Mouse (Mus musculus) cerebellum, postnatal 4 days (tissue): ENCODE measurements around the gene Jade2.

Experiments used
- DNase-seq, 2 experiments: peaks; one replicate each; pipeline ENCODE4 v3.0.0; 2022; ENCODE audit warnings: low spot score in 2 of 2, mixed read lengths in 1 of 2

The Jade2 gene

DNA sequence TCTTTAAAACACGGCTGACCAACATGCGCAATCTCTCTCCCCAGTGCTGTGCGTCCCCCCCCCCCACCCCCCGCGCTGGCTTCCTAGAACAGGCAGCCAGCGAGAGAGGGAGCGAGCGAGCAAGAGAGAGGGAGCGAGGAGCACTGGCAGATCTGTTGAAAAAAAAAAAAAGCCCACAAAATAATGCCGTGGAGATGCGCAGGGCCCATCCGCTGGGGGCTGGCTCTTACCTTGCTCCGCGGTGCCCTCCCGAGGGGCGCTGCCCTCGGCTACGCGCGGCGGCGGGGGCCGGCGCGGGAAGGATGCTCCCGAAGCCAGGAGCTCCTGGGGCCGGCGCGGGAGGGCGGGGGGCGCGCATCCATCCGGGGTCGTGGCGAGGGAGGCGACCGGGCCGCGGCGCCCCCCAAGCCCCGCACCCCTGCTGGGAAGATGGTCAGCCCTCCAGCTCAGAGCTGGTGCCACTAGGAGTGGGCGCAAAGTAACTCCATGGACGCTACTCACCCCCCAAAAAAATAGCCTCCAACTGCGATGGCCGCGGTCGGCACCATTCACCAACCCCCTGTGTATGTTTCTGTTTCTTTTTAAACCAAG is at the start of gene Jade2:
Gene Jade2, minus strand, starts transcription at position 573 of the 591 bp plus-strand sequence.
- DNase-seq = peak in 1 of 2 experiments; percentile 36

DNA sequence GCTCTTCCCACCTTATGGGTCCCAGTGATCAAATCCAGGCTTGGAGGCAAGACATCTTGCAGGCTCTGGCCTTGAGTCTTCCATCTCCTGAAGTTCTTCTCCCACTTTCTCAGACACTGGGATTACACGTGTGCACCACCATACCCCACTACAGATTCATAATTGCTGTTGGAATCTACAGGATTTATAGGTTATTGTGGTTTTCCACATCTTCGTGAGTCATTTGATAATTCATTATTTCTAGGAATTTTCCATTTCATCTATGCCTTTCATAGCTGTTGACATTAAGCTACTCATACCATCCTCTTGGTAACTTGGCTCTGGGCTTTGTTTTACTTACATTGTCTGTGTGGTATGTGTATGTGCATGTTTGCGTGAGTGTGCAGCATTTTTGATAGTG is 46.8 kb upstream of the Jade2 start:
- DNase-seq = no peak

DNA sequence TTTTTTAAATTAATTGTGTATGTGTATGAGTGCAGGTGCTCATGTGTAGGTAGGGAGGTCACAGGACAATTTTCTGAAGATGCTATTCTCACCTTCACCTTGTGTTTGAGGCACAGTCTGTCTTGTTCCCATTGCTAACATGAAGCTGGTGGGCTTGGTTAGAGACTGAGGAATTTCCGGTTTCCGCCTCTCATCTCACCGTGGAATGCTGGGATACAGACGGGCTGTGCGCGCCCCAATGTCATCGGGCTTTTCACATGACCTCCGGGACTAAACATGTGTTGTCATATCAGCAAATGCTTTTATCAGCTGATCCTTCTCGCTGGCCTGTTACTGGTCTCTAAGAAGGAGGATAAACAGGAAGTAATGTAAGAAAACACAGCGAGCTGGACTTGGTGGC is 42.2 kb upstream of the Jade2 start:
- no peak for DNase-seq

DNA sequence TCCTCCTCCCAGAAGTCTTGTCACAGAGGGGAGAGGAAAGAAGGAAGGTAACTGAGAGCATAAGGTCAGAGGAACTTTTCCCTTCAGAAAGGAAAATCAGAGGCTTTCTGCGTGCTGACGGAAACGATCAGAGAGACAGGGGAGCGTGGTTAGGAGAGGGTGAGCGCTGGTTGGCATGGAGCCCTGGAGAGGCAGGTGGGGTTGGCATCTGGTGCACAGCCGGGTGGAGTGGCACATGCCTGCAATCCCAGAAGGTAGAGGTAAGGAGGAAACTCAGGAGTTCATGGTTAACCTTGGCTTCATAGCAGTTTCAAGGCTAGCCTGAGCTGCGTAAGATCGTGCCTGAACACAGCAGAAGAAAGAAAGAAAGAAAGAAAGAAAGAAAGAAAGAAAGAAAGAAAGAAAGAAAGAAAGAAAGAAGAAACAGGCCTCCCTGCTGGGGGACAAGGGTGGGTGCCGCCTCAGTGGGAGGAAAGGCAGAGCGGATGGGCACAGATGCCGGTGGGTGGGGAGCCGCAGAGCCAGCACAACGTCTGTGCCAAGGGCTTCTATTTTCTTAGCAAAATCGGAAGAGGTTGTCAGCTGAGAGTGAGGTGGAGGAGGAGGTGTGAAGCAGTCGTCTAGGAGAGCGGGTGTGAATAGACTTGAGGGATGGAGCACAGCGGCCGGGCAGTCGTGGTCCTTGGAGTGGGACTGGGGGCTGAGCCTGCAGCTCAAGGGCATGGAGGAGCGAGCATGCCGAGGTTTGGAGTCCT is 41.0 kb upstream of the Jade2 start:
- DNase-seq = no peak

DNA sequence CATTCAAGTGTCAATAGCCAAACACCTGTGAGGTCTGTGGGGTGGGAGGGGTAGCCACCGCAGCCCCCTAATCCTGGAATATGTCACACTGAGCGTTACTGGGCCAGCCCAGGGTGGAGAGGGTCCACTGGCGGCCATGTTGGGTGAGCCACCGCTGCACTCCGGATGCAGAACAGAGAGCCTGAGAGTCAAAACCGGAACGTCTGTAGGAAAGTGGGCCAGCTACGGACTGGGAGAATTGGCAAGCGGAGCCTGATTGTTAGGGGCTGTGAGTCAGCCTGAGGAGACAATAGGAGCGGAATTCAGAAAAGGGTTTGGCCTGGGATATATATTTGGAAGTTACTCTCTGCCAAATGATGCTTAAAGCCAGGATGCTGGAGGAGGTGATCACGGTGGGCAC is 39.9 kb upstream of the Jade2 start:
- no peak for DNase-seq

DNA sequence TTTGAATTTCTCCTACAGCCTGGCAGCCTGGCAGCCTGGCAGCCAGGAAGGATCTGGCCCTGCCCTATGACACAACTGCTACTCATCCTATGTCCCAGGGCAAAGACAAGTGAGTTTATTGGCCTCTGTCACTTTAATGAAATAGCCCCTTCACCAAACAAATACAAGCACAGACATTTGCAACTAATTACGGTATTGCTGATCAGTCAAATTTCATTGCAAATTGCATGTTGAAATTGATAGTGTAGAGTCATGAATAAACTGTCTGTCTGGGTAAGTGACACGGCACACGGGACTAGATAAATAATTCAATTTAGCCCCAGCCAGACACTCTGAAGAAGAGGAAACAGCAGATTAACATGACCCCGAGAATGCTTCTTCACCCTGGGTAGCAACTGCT is 38.6 kb upstream of the Jade2 start:
- DNase-seq = no peak

DNA sequence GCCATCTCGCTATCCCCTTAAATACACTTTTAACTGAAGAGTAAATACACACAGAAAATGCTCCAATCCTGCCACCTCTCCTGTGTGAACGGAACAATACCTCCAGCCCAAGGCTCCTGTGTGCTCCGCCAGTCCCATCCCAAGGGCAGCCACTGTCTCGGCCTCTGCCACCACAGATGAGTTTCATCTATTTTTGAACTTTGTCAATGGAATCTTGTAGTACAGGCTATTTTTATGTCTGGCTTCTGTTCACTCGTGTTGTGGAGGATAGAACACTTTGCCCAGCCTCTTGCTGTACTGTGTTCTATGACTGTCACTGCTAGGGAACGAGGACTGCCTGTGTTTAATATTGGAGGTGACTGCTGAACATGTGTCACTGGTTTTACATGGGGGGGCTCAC is 28.2 kb upstream of the Jade2 start:
- no peak for DNase-seq

DNA sequence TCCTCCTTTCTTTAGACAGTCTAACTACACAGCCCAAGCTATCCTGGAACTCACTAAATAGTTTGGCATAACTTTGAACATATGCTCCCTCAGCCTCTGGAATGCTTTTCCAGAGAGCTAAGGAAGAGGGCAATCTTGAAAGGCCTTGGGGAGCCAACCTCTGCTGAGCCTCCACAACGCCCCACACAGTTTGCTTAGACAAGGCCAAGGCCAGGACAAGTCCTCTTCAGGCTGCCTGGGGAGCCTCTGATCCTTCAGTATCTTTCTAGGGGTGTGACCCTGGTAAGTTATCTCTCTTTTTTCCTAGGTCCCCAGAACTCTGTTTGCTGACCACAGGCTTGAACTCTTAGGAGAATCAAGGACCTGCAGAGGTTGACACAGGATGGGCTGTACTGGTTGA is 26.6 kb upstream of the Jade2 start:
- no peak for DNase-seq

DNA sequence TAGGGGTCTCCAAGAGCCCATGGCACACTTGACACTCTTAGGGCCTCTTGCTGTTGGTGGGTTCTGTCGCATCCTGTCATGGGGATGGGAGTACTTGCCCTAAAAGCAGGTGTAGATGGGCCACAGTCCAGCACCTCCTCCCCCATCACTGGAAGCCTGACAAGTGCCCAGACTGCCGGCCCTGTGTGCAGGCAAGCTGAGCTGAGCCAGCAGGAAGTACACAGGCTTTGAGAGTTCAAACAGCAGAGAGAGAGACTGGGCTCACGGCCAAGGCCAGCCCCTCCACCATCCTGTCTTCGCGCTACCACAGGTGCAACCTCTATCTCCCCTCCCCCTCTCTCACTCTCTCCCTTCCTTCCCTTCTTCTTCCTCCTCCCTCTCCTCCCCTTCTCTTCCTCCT is 26.2 kb upstream of the Jade2 start:
- DNase-seq = peak in 1 of 2 experiments; percentile 16

DNA sequence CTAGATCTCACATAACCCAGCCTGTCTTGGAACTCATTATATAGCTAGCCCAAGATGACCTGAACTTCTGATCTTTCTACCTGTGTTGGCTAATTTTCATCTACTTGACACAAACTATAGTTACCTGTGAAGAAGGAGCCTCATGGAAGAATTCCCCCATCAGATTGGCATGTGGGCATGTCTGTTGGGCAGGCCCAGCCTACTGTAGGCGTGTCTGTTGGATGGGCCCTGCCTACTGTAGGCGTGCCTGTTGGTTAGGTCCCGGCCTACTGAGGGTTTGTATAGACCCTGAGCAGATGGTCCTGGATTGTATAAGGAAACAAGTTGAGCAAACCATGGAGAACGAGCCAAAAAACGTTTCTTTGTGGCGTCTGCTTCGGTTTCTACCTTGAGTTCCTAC is 24.3 kb upstream of the Jade2 start:
- no peak for DNase-seq

DNA sequence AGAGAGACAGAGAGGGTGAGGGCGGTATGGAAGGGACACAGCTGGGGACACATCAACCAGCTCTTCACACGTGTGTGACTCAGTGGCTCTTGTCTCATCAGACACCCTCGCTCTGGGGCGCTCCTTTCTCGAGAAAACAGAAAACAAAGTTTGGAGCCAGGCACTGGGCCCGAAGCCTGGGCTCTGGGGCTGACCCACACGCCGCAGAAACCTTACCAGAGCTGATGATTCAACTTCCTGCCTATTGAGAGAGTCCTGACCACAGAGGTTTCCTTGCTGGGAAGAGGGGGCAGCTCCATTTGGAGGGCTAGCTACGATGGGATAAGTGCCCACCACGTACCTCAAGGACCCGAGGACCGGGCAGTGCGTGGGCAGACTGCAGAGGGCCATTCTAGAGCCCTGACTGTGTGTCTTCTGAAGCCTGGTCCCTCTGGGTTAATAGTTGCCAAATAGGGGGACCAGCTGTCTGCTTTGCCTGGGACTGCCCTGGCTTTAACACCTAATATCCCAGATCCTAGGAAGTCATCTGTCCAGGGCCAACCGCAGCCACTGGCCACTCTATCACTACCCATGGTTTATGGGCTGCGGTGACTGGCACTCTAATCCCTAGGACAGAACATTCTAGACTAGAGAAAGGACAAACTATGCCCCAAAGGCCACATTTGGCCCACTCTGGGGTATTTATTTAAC is 23.7 kb upstream of the Jade2 start:
- no peak for DNase-seq

DNA sequence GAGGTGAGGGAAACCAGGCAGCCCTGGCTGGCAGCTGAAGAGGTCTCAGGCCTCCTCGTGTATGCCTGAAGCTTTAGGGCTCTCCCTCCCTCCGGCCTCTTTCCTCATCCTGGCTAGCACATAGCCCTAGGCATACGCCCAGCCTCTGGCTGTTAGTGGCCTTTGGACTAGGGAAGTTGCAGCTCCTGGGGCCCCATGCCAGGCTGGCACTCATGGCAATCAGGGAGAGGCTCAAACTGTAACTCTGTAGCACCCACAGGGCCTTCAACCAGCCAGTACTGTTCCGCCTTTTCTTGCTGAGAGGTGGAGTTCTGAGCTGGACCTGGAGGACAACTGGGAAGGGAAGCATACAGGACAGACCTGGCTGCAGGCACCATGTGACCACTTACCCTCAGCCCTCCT is 19.5 kb upstream of the Jade2 start:
- no peak for DNase-seq

DNA sequence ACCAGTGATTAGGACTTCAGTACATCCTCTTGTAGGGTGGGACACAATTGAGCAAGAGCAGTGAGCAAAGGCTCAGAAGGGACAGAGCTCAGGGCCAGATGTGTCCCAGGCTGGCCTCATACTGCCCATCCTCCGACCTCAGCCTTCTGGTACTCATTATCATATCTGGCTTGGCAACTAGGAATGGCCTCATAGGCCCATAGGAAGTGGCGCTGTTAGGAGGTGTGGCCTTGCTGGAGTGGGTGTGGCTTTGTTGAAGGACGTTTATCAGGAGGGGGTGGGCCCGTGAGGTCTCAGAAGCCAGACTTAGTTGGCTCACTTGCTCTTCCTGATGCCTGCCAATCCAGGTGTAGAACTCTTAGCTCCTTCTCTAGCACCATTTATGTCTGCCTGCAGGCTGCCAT is 18.3 kb upstream of the Jade2 start:
- no peak for DNase-seq

DNA sequence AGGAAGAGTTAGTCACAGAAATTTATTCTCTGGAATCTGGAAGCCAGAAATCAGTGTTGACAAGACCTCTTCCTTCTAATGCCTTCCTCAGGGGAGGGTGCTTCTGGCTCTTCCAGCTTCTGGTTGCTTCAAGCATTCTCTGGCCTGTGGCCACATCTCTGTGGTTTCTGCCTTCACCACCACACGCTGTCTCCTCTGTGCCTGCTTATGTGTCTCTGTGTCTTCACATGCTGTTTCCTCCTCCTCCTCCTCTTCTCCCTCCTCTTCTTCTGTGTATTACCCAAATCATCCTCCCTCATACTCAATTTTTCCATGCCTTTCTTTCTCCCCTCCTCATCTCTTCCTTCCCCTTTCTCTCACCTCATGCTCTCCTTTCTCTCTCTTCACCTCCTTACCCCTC is 17.6 kb upstream of the Jade2 start:
- DNase-seq = no peak

DNA sequence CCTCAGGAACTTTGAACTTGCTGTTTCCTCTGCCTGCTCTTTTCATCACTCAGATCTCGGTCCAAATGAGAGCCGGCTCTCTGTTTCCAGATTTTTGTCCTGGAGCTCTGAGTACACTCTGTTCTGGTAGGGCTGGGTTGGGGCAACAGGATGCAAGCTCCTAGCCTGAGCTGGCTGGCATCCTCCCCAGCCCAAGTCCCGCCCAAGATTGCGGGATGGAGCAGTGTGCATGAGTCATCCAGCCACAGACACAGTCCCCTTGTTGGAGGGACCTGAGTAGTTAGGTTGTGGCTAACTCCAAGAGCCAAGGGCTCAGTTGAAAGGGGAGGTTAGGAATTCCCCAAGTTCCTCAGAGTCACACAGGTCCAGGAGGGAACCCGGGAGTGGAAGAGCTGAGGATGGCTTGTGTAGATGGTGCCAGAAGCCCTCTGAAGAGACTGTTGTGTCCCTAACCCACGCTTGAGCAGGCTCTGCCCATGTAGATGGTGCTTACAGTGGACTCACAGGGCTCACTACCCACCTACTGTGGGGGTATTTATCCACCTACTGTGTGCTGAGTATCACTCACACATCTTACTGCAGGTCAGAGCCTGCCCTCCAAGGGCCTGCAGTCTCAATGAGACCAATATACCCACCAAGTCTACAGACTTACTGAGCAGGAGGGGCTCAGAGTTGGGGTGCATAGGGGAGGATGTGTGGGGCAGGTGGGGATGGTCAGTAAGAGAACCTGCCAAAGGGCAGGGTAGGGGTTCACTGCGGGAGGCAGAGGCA is 17.0 kb upstream of the Jade2 start:
- DNase-seq = no peak

DNA sequence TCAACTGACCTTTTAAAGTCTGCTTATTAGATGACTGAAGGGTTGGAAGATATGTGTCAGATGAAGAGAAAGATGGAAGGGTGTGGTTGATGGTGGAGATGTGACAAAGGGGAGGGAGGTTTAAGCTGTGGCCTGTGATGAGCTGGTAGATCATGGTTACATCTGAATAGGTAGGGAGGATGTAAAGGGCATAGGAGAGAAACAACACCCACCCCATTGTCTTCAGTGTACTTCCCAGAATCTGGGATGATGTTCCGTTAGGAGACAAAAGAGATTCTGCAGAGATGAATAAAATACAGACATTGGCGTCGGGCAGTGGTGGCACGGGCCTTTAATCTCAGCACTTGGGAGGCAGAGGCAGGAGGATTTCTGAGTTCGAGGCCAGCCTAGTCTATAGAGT is 15.7 kb upstream of the Jade2 start:
- no peak for DNase-seq

DNA sequence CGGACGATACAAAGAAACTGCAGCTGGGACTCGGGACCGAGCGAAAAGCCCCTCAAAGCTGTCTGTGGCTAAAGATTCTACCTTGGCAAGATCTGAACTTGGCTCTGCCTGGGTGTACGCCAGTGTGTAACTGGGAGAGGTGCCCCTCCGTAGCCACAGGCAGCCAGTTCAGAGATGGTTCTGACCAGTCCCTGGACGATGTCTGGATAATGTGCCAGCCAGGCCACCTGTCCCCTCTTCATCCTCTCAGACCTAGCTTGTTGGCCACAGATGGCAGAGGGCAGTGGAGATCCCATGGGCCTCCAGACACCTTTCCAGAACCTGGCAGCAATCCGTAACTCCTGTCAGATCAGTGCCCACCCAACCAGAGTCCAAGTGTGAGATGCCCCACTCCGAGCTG is 9.8 kb upstream of the Jade2 start:
- no peak for DNase-seq

DNA sequence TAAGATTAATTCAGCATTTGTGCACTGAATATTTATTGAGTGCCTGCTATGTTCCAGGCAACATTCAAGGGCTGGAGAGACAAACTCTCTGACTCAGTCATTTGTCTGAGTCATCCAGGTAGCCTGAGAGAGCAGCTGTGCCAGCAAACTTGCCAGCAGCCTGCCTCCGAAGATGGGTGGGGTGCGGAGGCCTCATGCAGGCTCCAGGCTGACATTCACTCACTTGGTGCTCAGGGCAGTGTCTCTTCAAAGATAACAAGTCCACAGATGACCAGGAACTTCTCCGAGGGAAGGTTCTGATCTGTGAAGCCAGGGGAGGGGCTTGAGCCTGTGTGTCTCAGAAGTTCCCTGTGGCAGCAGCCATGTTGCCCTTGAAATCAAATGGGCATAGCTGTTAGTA is 8.6 kb upstream of the Jade2 start:
- DNase-seq = no peak

DNA sequence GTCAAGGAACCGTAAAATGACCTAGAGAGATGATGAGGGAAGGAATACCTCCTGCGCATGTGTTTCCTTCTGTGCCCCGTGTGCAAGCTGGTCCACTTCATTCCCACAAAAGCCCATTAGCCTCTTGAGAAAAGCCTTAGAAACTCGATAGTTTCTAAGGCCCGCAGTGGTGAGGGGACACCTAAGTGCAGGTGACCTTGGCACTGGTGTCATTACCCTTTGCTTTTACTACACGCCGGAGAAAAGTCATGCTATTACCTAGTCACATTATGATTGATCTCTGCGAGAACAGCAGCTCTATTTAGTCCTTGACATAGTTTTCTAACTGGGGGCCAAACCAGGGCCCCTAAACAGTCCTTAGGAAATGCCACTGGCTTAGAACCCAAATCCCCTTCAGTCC is 3.2 kb upstream of the Jade2 start:
- no peak for DNase-seq

DNA sequence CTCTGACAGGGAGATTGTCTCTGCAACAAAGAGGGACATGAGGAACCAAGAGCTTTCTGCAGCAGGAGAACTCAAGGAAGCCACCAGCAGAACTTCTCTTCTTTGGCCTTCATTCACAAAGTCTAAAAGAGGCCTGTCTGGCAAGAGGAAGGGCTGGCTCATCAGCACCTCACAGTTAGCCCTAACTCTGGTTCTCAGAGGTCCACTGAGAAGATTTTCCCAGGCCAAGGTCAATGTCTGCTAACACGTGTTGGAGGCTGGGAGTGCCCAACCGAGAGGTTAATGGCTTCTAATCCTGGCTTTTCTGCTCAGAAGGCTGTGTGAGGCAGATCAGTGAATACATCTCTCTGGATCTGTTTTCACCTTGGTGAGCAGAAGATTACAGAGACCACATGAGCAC is 2.1 kb upstream of the Jade2 start:
- no peak for DNase-seq

DNA sequence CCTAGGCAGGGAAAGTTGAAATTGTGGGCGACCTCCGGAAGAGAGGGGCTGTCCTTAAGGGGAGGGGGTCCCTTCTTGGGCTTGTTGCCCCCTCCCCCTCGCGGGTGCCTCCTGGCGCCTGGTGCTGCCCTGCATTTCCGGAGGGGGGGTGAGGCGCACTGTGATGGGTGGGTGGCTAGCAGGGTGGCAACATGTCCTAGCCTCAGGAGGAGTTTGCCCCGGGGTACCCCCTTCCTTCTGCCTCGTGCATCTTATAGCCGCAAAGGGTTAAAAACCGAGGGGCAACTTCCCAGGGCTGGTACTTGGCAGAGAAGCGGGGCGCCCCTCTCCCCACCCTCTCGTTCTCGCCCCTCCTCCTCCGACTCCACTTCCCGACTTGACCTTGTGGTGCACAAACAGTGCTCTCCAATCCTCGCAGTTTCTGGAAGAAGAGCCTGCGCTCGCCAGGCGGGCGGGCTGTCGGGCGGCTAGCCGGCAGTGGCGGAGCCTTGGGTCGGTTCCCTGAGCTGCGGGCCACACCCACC is 1.1 kb upstream of the Jade2 start:
- DNase-seq = peak; percentile 28 to 33
